Mouse (Mus musculus) NIH3T3 (cell line): ENCODE measurements around the gene Zfp511.

ENCODE experiments used
- DNase-seq: peaks from one replicate; pipeline ENCODE4 v3.0.0-alpha.2; 2012; ENCODE audit warnings: low read depth

Gene Zfp511

GRCm38 (mm10) chr7:140036281-140037170 lies at the start of gene Zfp511, which contains the start of gene Tubgcp2:
Gene Zfp511, plus strand, starts transcription at chr7:140036391.
Gene Tubgcp2, minus strand, starts transcription at chr7:140036669.
- DNase-seq, result peak; percentile 95

- no peak for DNase-seq
Observed at GRCm38 (mm10) chr7:139988272-139988671, 47.9 kb upstream of the Zfp511 start.

- peak; percentile 31 for DNase-seq
Observed at GRCm38 (mm10) chr7:139990864-139991394, 45.3 kb upstream of the Zfp511 start.

- DNase-seq, result no peak
Observed at GRCm38 (mm10) chr7:139992406-139992805, 43.8 kb upstream of the Zfp511 start, which contains the start of gene Adam8. Gene Adam8, minus strand, starts transcription at chr7:139992562.

- no peak for DNase-seq
Observed at GRCm38 (mm10) chr7:139993532-139993931, 42.7 kb upstream of the Zfp511 start.

- DNase-seq, result no peak
Observed at GRCm38 (mm10) chr7:139994202-139994601, 42.0 kb upstream of the Zfp511 start.

- DNase-seq, result peak; percentile 87
Observed at GRCm38 (mm10) chr7:139994676-139995075, 41.5 kb upstream of the Zfp511 start.

GRCm38 (mm10) chr7:139998691-139999350 lies 37.4 kb upstream of the Zfp511 start:
- DNase-seq, result no peak

- no peak for DNase-seq
Observed at GRCm38 (mm10) chr7:140001086-140001740, 35.0 kb upstream of the Zfp511 start.

GRCm38 (mm10) chr7:140004666-140005065 lies 31.5 kb upstream of the Zfp511 start:
- DNase-seq, result no peak

GRCm38 (mm10) chr7:140006861-140007611 lies 29.2 kb upstream of the Zfp511 start:
- DNase-seq, result no peak

GRCm38 (mm10) chr7:140007781-140008180 lies 28.4 kb upstream of the Zfp511 start:
- no peak for DNase-seq

- DNase-seq, result no peak
Observed at GRCm38 (mm10) chr7:140011336-140011735, 24.9 kb upstream of the Zfp511 start.

GRCm38 (mm10) chr7:140031771-140032170 lies 4.4 kb upstream of the Zfp511 start:
- no peak for DNase-seq

GRCm38 (mm10) chr7:140032366-140032765 lies 3.8 kb upstream of the Zfp511 start:
- DNase-seq, result no peak

- no peak for DNase-seq
Observed at GRCm38 (mm10) chr7:140033386-140033785, 2.8 kb upstream of the Zfp511 start.

GRCm38 (mm10) chr7:140035456-140035855 lies 735 bp upstream of the Zfp511 start:
- DNase-seq, result no peak

GRCm38 (mm10) chr7:140037171-140037555 lies 972 bp downstream of the Zfp511 start:
- no peak for DNase-seq

- DNase-seq, result no peak
Observed at GRCm38 (mm10) chr7:140042728-140043127, 6.5 kb downstream of the Zfp511 start.

- no peak for DNase-seq
Observed at GRCm38 (mm10) chr7:140045546-140045945, 9.4 kb downstream of the Zfp511 start.

- peak; percentile 15 for DNase-seq
Observed at GRCm38 (mm10) chr7:140047811-140048311, 11.7 kb downstream of the Zfp511 start.
